Mouse (Mus musculus) testis, postnatal 10 days (tissue): ENCODE data around the gene Igbp1b.

Source experiments
- DNase-seq: peaks from one replicate; pipeline ENCODE4 v3.0.0; 2021; ENCODE audit warnings: low spot score

The Igbp1b gene

DNA sequence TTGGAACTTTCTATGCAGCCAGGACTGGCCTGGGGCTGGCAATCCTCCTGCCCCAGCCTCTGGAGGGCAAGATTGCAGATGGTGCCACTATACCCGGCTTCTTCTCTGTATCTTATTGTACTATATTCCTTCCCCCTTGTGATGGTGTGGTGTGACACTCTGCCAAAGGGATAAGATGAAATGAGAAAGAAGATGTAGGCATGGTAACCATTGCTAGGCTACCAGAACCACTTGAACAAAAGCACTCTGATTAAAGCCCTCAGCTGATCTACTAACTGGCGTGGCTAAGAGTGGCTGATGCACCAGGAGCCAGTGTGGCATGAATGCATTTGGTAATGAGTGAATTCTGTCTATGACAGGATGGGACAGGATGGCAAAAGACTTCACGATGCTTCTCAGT lies at the start of gene Igbp1b:
Gene Igbp1b, minus strand, starts transcription at position 29 of the 400 bp plus-strand sequence.
- no peak for DNase-seq

DNA sequence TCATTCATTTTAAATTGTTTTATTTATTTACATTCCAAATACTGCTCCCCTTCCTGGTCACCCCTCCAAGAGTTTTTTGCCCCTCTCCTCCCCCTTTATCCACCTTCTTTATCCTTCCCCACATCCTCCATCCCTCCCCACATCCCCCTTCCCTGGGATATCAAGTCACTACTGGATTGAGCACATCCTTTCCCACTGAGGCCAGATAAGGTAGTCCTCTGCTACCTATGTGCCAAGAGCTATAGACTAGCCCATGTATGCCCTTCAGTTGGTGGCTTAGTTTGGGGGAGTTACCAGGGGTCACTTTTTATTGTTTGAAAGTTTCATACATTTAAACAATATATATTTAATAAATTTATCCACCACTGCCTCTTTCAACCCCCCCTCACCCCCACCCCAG lies 24.6 kb upstream of the Igbp1b start:
- no peak for DNase-seq

DNA sequence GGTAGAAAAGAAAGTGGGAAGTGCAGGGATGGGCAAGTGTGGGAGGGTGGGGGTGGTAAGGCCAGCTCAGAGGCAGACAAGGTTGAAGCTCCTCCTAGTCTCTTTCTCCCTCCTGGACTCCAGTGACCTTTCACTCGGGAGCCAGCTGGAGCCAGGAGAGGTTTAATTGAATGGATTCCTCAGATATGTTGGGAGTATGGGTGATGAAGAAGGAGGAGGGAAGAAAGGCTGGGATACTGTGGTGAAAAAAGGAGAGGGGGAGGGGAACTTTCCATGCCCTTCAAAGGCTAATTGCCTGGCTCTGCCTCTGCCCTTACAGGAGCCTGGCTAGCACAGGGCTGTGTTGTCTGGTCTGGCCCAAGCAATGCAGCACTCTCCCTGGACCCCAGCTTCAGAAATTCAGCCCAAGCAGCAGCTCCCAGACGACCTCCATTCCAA lies 14.4 kb upstream of the Igbp1b start:
- no peak for DNase-seq

DNA sequence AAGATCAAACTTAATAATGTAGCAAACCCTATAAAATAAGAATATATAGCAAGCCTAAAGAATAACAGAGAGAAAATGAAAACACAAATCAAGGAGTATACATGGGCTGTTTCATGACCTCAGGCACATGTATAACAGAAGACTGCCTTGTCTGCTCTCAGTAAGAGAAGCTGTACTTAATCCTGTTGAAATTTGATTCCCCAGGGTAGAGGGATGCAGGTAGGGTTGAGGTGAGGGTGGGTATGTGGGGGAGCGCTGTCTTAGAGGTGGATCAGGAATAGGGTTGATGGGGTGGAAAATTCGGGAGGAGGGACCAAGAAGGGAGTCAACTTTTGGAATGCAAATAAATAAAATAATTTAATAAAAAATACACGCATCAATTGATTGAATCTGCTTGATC lies 7.1 kb upstream of the Igbp1b start:
- no peak for DNase-seq

DNA sequence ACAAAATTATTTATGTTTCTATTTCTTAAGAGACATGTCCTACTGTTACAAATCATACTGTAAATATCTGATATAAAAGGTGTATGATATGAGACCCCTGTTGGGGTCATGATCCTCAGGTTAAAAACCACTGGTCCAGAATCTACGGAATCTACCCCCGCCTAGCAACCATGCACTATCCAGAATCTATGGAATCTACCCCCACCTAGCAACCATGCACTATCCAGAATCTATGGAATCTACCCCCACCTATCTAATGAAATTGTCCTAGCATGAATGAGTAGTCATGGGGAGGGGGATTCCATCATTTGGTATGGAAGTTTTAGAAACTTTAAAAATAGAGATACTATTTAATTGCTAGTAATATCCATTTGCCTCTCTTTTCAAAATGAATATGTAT lies 12.7 kb downstream of the Igbp1b start:
- no peak for DNase-seq

DNA sequence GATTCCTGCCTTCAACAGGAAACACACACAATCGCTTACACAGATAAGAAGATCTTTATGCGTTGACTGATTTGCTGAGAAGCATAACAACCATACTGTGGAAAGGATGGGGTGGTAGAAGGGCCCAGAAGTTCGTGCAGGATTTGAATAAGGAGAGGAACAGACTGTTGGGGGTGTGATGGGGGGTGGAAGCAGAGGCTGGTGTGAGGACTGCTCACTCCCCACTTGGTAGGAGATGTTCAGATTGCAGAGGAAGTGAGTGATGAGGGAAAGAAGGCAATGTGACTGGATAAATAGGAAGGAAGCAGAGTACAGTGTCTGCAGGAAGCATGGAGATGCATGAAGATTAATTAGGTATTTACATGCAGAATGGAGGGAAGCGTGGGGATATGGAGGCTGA lies 19.0 kb downstream of the Igbp1b start:
- no peak for DNase-seq

DNA sequence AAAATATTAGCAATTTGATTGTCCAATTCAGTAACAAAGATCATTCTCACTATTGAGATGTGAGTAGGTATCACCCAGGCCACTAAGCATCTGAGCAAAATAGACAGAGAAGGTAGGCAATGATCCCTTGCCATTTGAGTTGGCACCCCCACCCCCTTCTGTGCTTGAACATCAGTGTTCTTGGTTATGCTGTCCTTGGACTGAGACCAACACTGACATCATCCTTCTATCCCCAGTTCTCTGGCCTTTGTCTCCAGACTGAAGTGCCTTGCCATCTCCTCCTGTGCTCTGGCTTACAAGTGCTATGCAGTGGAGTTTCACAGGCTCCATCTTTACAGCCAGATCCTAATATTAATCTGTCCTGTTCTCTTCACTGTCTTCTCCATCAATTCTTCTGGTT lies 37.6 kb downstream of the Igbp1b start:
- DNase-seq = no peak

DNA sequence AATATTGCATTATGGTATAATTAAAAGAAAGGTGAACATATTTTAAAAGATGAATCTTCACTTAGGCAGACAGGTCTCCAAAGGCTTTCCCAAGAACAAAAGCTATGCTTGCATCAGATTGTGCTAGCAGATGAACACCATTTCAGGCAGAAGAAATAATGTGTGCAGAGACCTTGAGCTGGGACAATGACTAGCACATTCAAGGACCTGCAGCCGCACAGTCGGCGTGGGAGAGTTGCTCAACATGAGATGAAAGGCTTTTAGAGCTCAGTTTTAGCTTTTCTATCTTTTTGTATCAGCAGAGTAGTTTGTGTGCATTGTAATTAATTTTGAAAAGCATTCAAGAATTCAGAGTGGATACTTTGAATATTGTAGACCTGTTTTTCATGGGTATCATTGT lies 39.9 kb downstream of the Igbp1b start:
- peak; percentile 43 for DNase-seq
